Mouse (Mus musculus) cerebellum, adult 18-20 months (tissue): ENCODE measurements around the gene Gm20532.
A peak's percentile ranks its signal among the peaks of the same experiment; 100 is the strongest.

Experiments
- DNase-seq, 2 experiments: peaks; one replicate each; pipeline ENCODE4 v3.0.0; 2021

The Gm20532 gene

GRCm38 (mm10) chr2:26661768-26662508 is 75.5 kb downstream of the Gm20532 start:
- no peak for DNase-seq

- DNase-seq, result no peak
Observed at GRCm38 (mm10) chr2:26662509-26662882, 76.1 kb downstream of the Gm20532 start.

DNA sequence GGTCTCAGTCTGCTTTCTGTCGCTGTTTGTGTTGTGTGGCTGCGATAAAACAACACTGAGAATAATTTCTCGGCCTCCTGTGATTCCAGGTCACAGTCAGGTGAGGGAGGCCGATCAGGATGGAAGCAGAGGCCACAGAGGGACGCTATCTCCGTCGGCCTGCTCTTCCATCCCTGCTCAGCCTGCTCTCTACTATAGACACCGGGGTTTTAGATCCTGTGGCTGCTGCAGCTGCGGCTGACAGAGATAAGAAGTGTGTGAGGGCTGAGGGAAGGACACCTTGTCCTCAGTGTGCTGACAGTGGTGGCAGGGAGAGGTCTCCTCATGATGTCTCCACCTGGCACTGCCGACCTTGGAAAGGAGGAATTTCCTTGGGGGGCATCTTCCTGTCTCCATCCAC is 76.7 kb downstream of the Gm20532 start:
- no peak for DNase-seq

DNA sequence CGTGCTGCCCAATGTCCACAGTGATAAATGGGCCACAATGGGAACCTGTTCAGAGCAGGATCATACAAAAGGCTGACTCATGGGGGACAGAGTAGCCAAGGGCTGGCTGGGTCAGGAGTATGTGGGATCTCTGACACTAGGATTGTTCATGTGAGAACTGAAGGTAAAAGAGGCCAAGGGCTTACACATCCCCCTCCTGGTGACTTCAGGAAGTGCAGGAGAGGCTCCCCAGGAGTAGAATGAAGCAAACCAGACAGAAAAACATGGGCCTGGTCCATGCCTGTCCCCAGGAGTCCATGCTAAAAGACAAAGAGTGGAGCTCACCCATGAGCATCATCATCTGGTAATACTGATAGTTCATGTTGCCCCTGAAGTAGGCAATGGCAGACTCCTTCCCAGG is 77.1 kb downstream of the Gm20532 start:
- DNase-seq, result peak; percentile 22 to 24

DNA sequence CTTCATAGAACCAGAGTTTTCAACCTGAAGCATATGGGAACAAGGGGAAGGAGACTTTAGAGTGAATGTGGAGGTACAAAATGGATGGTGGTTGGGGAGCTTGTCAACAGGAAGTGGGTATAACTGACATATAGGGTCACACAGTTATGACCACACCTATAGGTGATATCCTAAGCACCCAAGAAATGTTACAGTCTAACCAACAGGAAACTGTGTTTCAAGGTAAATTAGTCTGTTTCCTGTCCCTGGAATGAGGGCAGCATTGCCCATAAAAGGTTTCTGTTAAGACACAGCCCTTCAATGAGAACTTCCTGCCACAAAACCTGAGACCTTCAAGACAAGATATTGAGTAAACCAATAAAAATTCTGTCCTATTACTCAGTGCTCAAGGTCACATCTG is 82.3 kb downstream of the Gm20532 start:
- no peak for DNase-seq

DNA sequence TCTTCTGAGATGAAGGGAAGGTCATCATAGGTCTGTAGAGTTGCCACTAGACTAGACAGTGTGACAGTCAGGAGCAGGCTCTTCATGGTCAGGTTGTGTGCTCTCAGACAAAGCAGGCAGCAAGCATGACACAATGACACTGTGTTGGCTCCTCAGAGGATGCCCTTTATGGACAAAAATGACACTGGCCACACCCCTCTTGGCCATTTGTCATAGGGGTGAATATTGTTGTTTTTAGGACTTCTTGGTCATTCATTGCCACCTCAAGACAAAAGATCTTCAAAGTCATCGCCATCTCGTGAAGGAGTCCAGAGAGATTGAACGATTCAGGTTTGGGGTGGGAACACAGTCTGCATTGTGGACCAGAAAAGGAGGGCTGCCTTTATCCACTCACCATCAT is 84.7 kb downstream of the Gm20532 start, which contains the start of gene Lcn4:
Lcn4 (minus strand) TSS at position 101 of the 400 bp plus-strand sequence.
- no peak for DNase-seq
